Mouse (Mus musculus) lung, embryonic 16.5 days (tissue): ENCODE results near the gene Srarp. TPM values are rescaled to one million over a fixed set of nuclear protein-coding genes. Genes with fewer than 3 reads are reported as not detected.

Experiments used
- ATAC-seq: fragments of 200-750 bp; cut with Nextera tagmentation; 2 replicates; pipeline ENCODE4 v1.8.0; 2017; ENCODE audit warnings: low read depth, mild to moderate bottlenecking, moderate library complexity
- H3K27ac ChIP-seq: fragments of 300-500 bp; sonication (generic); 2 replicates; pipeline ENCODE4 v1.5.1; 2014; ENCODE audit warnings: mild to moderate bottlenecking, control low read depth, low read length
- H3K27me3 ChIP-seq: fragments of 300-500 bp; sonication (generic); 2 replicates; pipeline ENCODE4 v1.6.1; 2014; ENCODE audit warnings: low read depth, low read length, mixed read lengths; ENCODE audit not compliant: control insufficient read depth, insufficient read depth
- H3K36me3 ChIP-seq: fragments of 300-500 bp; sonication (generic); 2 replicates; pipeline ENCODE4 v1.6.1; 2014; ENCODE audit warnings: low read length; ENCODE audit not compliant: control insufficient read depth, insufficient read depth
- H3K4me1 ChIP-seq: fragments of 300-500 bp; sonication (generic); replicated peaks from 2 replicates; pipeline ENCODE4 v1.6.1; 2014; ENCODE audit warnings: low read length, mixed read lengths; ENCODE audit not compliant: control insufficient read depth, insufficient read depth
- H3K4me2 ChIP-seq: fragments of 300-500 bp; sonication (generic); 2 replicates; pipeline ENCODE4 v1.6.1; 2014; ENCODE audit warnings: low read depth, low read length, control low read depth
- H3K4me3 ChIP-seq: fragments of 300-500 bp; sonication (generic); 2 replicates; pipeline ENCODE4 v1.5.1; 2014; ENCODE audit warnings: mild to moderate bottlenecking, low read length, control low read depth
- H3K9ac ChIP-seq: fragments of 300-500 bp; sonication (generic); 2 replicates; pipeline ENCODE4 v1.6.1; 2014; ENCODE audit warnings: low read length, control low read depth
- H3K9me3 ChIP-seq: fragments of 300-500 bp; sonication (generic); 2 replicates; pipeline ENCODE4 v1.6.1; 2016; ENCODE audit warnings: low read length; ENCODE audit not compliant: control insufficient read depth
- WGBS: fragments of 180-500 bp; shearing (Covaris S2); extraction: QIAGEN DNeasy Blood & Tissue Kit; methylation state at CpG from one replicate; pipeline ENCODE4 v1.1.7; 2014; 5-methylcytosine and 5-hydroxymethylcytosine counted together
- polyA plus RNA-seq: library from polyadenylated mRNA; unstranded; fragments of >200 nt; fragmentation: Nextera tagmentation; extraction: Ambion mirVana; gene quantifications from 2 replicates; pipeline ENCODE4 v1.2.1, GENCODE M21; 2015

Gene Srarp
- polyA plus RNA-seq, 1 experiment from 2014 or later: not detected

- no peak overlapping the region for H3K9ac ChIP-seq
- WGBS: 65% methylated on average over 12 of the region's 12 CpGs
- peaks cover 6% of the 10 kb centered on the region; the same call in 1 of the 2 replicates for H3K4me1 ChIP-seq
- no peak overlapping the region for H3K4me3 ChIP-seq
- no peak for ATAC-seq
- H3K27me3 ChIP-seq: no peaks in the 10 kb centered on the region
- no peak overlapping the region for H3K27ac ChIP-seq
- no peak overlapping the region for H3K4me2 ChIP-seq
- no peaks in the 10 kb centered on the region for H3K9me3 ChIP-seq
- H3K36me3 ChIP-seq: peaks cover 35% of the 10 kb centered on the region
Observed at GRCm38 (mm10) chr4:141461088-141461487, 25.2 kb upstream of the Srarp start.

- peaks cover 6% of the 10 kb centered on the region; the same call in 1 of the 2 replicates for H3K4me1 ChIP-seq
- H3K9me3 ChIP-seq: no peaks in the 10 kb centered on the region
- no peak overlapping the region for H3K9ac ChIP-seq
- no peak for ATAC-seq
- H3K36me3 ChIP-seq: peaks cover 29% of the 10 kb centered on the region
- no peak overlapping the region for H3K4me2 ChIP-seq
- H3K4me3 ChIP-seq: no peak overlapping the region
- H3K27me3 ChIP-seq: no peaks in the 10 kb centered on the region
- H3K27ac ChIP-seq: no peak overlapping the region
- 91% methylated on average over 4 of the region's 4 CpGs for WGBS
Observed at GRCm38 (mm10) chr4:141460481-141460880, 24.6 kb upstream of the Srarp start.

GRCm38 (mm10) chr4:141459766-141460165 is 23.9 kb upstream of the Srarp start:
- WGBS: 83% methylated on average over 9 of the region's 9 CpGs
- Histone ChIP-seq H3K27me3 (no peaks in the 10 kb centered on the region), H3K27ac (no peak overlapping the region), H3K9me3 (no peaks in the 10 kb centered on the region), H3K9ac (no peak overlapping the region), H3K4me3 (no peak overlapping the region), H3K4me2 (no peak overlapping the region), H3K36me3 (peaks cover 22% of the 10 kb centered on the region), H3K4me1 (peaks cover 6% of the 10 kb centered on the region; the same call in 1 of the 2 replicates)
- no peak for ATAC-seq

- Histone ChIP-seq H3K9ac (no peak overlapping the region), H3K27me3 (no peaks in the 10 kb centered on the region), H3K4me1 (peaks cover 6% of the 10 kb centered on the region; the same call in 1 of the 2 replicates), H3K4me3 (no peak overlapping the region), H3K27ac (peak overlapping the region; percentile 58; the same call in 1 of the 2 replicates), H3K4me2 (no peak overlapping the region), H3K36me3 (peaks cover 13% of the 10 kb centered on the region), H3K9me3 (no peaks in the 10 kb centered on the region)
- 67% methylated on average over 3 of the region's 3 CpGs for WGBS
- peak; percentile 23; the same call in 1 of the 2 replicates for ATAC-seq
Observed at GRCm38 (mm10) chr4:141458888-141459287, 23.0 kb upstream of the Srarp start.

- no peak overlapping the region for H3K4me2 ChIP-seq
Observed at GRCm38 (mm10) chr4:141458236-141458635, 22.3 kb upstream of the Srarp start.

GRCm38 (mm10) chr4:141456193-141456938 is 20.5 kb upstream of the Srarp start:
- H3K9me3 ChIP-seq: no peaks in the 10 kb centered on the region
- H3K4me3 ChIP-seq: no peak overlapping the region
- 0 out of 2 replicates have a peak, but pooled peaks cover 2% of the 10 kb centered on the region for H3K36me3 ChIP-seq
- no peak overlapping the region for H3K9ac ChIP-seq
- WGBS: 87% methylated on average over 14 of the region's 14 CpGs
- ATAC-seq: no peak
- no peaks in the 10 kb centered on the region for H3K27me3 ChIP-seq
- no peak overlapping the region for H3K27ac ChIP-seq
- peaks cover 6% of the 10 kb centered on the region; the same call in 1 of the 2 replicates for H3K4me1 ChIP-seq
- no peak overlapping the region for H3K4me2 ChIP-seq

More at GRCm38 (mm10) chr4:141458236-141458635, 22.3 kb upstream of the Srarp start:
- Histone ChIP-seq H3K4me3 (no peak overlapping the region), H3K4me1 (peaks cover 6% of the 10 kb centered on the region; the same call in 1 of the 2 replicates), H3K27me3 (no peaks in the 10 kb centered on the region), H3K9ac (no peak overlapping the region), H3K27ac (peak overlapping the region; percentile 58), H3K36me3 (peaks cover 8% of the 10 kb centered on the region; the same call in 1 of the 2 replicates), H3K9me3 (no peaks in the 10 kb centered on the region)
- peak; percentile 63 for ATAC-seq
- 18% methylated on average over 7 of the region's 7 CpGs for WGBS

GRCm38 (mm10) chr4:141455526-141455925 is 19.6 kb upstream of the Srarp start:
- 0 out of 2 replicates have a peak, but pooled peaks cover 2% of the 10 kb centered on the region for H3K36me3 ChIP-seq
- H3K4me3 ChIP-seq: no peak overlapping the region
- H3K9ac ChIP-seq: no peak overlapping the region
- no peak overlapping the region for H3K27ac ChIP-seq
- H3K4me2 ChIP-seq: no peak overlapping the region
- peaks cover 6% of the 10 kb centered on the region; the same call in 1 of the 2 replicates for H3K4me1 ChIP-seq
- H3K9me3 ChIP-seq: no peaks in the 10 kb centered on the region
- no peak for ATAC-seq
- H3K27me3 ChIP-seq: no peaks in the 10 kb centered on the region
- 79% methylated on average over 4 of the region's 4 CpGs for WGBS

- no peak overlapping the region for H3K4me2 ChIP-seq
- no peak overlapping the region for H3K9ac ChIP-seq
- peaks cover 6% of the 10 kb centered on the region; the same call in 1 of the 2 replicates for H3K4me1 ChIP-seq
- no peak for ATAC-seq
- WGBS: 57% methylated on average over 14 of the region's 14 CpGs
- no peak overlapping the region for H3K27ac ChIP-seq
- H3K36me3 ChIP-seq: peaks cover 2% of the 10 kb centered on the region
- H3K9me3 ChIP-seq: no peaks in the 10 kb centered on the region
- H3K27me3 ChIP-seq: no peaks in the 10 kb centered on the region
- H3K4me3 ChIP-seq: no peak overlapping the region
Observed at GRCm38 (mm10) chr4:141454581-141455350, 18.9 kb upstream of the Srarp start.

- 90% methylated on average over 9 of the region's 9 CpGs for WGBS
Observed at GRCm38 (mm10) chr4:141451916-141452450, 16.1 kb upstream of the Srarp start.

More at GRCm38 (mm10) chr4:141451916-141452450, 16.1 kb upstream of the Srarp start:
- Histone ChIP-seq H3K4me1 (no peaks in the 10 kb centered on the region), H3K4me2 (no peak overlapping the region), H3K27ac (no peak overlapping the region), H3K9me3 (no peaks in the 10 kb centered on the region), H3K4me3 (no peak overlapping the region), H3K9ac (no peak overlapping the region), H3K27me3 (no peaks in the 10 kb centered on the region), H3K36me3 (peaks cover 16% of the 10 kb centered on the region)
- no peak for ATAC-seq
